Mouse (Mus musculus): Measurements from ENCODE around the gene Cnot4. TPM values are rescaled to one million over a fixed set of nuclear protein-coding genes. Genes with fewer than 3 reads are reported as not detected.

Cnot4 gene
- polyA plus RNA-seq, 1 experiment from 2014 or later = 29.9 TPM

- Histone ChIP-seq H3K27me3 (no peaks in the 10 kb centered on the region), H3K36me3 (no peaks in the 10 kb centered on the region), H3K4me1 (peaks cover 12% of the 10 kb centered on the region), H3K4me3 (no peak overlapping the region), H3K4me2 (peak overlapping the region; percentile 78; the same call in 1 of the 2 replicates), H3K9me3 (no peaks in the 10 kb centered on the region), H3K27ac (no peak overlapping the region), H3K9ac (no peak overlapping the region)
- WGBS = 45% methylated on average over 2 of the region's 2 CpGs
- no peak for ATAC-seq (ENCODE audit: insufficient number of reproducible peaks, low FRiP score, low TSS enrichment, low read depth)
Measured at GRCm38 (mm10) chr6:35134844-35135243, 1.3 kb upstream of the Cnot4 start.

DNA sequence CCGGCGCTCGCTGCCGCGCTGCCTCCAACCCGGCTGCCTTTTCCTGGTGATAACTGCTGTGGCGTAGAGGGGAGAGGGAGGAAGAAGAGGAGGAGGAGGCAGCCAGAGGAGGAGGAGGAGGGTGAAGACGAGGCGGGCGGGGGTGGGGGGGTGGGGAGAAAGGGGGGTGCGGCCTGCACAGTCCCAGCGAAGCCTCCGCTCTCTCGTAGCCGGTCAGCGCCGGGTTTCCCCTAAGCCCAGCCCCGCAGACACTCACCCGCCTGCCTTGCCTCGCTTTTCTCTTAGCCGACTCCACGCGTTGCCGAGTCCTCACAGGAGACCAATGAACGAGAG, 312 bp downstream of the Cnot4 start:
- ATAC-seq (ENCODE audit: insufficient number of reproducible peaks, low FRiP score, low TSS enrichment, low read depth) = peak; percentile 89
- H3K4me2 ChIP-seq = peak overlapping the region; percentile 93
- H3K27me3 ChIP-seq = no peaks in the 10 kb centered on the region
- WGBS = under 1% methylated on average over 22 of the region's 25 CpGs
- H3K4me1 ChIP-seq = peaks cover 12% of the 10 kb centered on the region
- H3K9ac ChIP-seq = peak overlapping the region; percentile 77
- no peaks in the 10 kb centered on the region for H3K36me3 ChIP-seq
- H3K9me3 ChIP-seq = no peaks in the 10 kb centered on the region
- peak overlapping the region; percentile 94 for H3K27ac ChIP-seq
- peak overlapping the region; percentile 74 for H3K4me3 ChIP-seq

DNA sequence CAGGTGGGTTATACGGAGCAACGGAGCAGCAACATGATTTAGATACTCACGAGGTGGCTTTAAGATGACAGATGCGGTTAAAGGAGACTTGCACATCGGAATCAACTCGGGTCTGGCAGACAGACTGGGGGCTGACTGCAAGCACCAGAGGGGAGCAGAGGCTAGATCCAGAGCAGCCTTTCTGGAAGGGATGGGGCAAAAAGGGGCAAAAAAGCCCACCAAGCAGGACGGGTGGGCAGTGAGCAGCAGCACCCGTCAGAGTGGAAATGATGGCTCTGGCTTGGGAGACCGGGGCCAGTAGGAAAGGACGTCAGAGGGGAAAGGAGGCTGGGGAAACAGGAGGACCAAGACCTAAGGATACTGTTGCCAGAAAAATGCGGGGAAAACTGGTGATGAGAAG, 718 bp downstream of the Cnot4 start:
- Histone ChIP-seq H3K9ac (peak overlapping the region; percentile 77), H3K4me3 (peak overlapping the region; percentile 74), H3K4me2 (peak overlapping the region; percentile 93), H3K27ac (peak overlapping the region; percentile 94), H3K4me1 (peaks cover 12% of the 10 kb centered on the region), H3K27me3 (no peaks in the 10 kb centered on the region), H3K9me3 (no peaks in the 10 kb centered on the region), H3K36me3 (no peaks in the 10 kb centered on the region)
- 1% methylated on average over 11 of the region's 11 CpGs for WGBS
- no peak for ATAC-seq (ENCODE audit: insufficient number of reproducible peaks, low FRiP score, low TSS enrichment, low read depth)

GRCm38 (mm10) chr6:35122488-35122887, 11.0 kb downstream of the Cnot4 start:
- Histone ChIP-seq H3K4me1 (no peaks in the 10 kb centered on the region), H3K36me3 (peaks cover 7% of the 10 kb centered on the region; the same call in 1 of the 2 replicates), H3K27ac (no peak overlapping the region), H3K27me3 (no peaks in the 10 kb centered on the region), H3K4me3 (no peak overlapping the region), H3K9ac (no peak overlapping the region), H3K4me2 (no peak overlapping the region), H3K9me3 (no peaks in the 10 kb centered on the region)
- ATAC-seq (ENCODE audit: insufficient number of reproducible peaks, low FRiP score, low TSS enrichment, low read depth) = no peak
- 90% methylated on average over 2 of the region's 2 CpGs for WGBS

DNA sequence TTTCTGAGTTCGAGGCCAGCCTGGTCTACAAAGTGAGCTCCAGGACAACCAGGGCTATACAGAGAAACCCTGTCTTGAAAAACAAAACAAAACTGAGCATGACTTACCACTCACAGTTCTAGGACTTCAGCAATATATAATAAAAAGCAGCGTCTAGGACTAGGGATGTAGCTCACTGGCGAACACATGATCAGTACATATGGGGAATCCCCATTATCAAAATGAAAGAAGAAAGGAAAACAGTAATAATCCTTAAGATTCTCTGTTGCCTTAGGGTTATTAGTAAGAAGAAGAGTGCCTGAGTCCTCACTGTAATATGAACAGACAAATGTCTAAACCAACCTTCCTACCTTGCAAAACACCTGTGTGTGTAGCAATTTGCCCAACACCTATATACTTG, 11.6 kb downstream of the Cnot4 start:
- H3K9me3 ChIP-seq = no peaks in the 10 kb centered on the region
- H3K9ac ChIP-seq = no peak overlapping the region
- H3K4me2 ChIP-seq = no peak overlapping the region
- H3K4me3 ChIP-seq = no peak overlapping the region
- no peaks in the 10 kb centered on the region for H3K4me1 ChIP-seq
- H3K27me3 ChIP-seq = no peaks in the 10 kb centered on the region
- peaks cover 7% of the 10 kb centered on the region; the same call in 1 of the 2 replicates for H3K36me3 ChIP-seq
- H3K27ac ChIP-seq = no peak overlapping the region
- 91% methylated on average over 3 of the region's 3 CpGs for WGBS
- ATAC-seq (ENCODE audit: insufficient number of reproducible peaks, low FRiP score, low TSS enrichment, low read depth) = no peak

DNA sequence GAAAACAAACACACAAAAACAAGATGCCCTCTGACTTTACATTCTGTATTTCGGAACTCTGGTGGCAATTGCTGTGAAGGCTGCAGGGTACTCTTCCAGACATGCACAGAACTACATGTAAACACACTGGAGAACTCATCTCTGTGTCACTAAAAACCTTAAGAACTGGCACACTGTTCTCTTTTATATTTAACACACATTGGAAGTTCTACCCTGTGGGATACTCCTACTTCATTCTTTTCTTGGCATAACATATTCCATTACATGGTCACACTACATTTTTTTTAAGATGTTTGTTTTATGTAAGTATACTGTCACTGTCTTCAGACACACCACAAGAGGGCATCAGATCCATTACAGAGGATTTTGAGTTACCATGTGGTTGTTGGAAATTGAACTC, 31.1 kb downstream of the Cnot4 start:
- Histone ChIP-seq H3K27me3 (no peaks in the 10 kb centered on the region), H3K9ac (no peak overlapping the region), H3K36me3 (0 out of 2 replicates have a peak, but pooled peaks cover 3% of the 10 kb centered on the region), H3K27ac (no peak overlapping the region), H3K4me1 (no peaks in the 10 kb centered on the region), H3K4me2 (no peak overlapping the region), H3K4me3 (no peak overlapping the region), H3K9me3 (no peaks in the 10 kb centered on the region)
- WGBS = 93% methylated on average over 1 of the region's 1 CpGs
- ATAC-seq (ENCODE audit: insufficient number of reproducible peaks, low FRiP score, low TSS enrichment, low read depth) = no peak

- Histone ChIP-seq H3K9ac (no peak overlapping the region), H3K27me3 (no peaks in the 10 kb centered on the region), H3K4me3 (no peak overlapping the region), H3K4me1 (no peaks in the 10 kb centered on the region), H3K4me2 (no peak overlapping the region), H3K27ac (no peak overlapping the region), H3K36me3 (peaks cover 8% of the 10 kb centered on the region; the same call in 1 of the 2 replicates), H3K9me3 (no peaks in the 10 kb centered on the region)
- ATAC-seq (ENCODE audit: insufficient number of reproducible peaks, low FRiP score, low TSS enrichment, low read depth) = no peak
- 99% methylated on average over 3 of the region's 3 CpGs for WGBS
Measured at GRCm38 (mm10) chr6:35084927-35085326, 48.6 kb downstream of the Cnot4 start.

DNA sequence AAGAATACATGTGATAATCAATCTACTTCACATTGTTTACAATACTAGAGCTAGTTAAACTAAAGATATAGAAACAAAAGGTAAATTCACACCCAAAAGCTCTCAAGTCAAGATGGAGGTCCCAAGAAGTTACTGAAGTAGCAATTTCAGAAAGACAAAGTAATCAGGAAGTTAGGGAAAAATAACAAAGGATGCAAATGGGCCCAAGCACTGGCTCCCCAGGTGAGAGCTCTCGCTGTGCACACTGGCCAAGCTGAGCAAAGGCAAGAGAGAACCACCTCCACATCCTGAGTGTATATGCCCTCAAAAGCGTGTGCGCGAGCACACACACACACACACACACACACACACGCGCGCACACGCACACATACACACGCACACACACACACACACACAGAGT, 58.4 kb downstream of the Cnot4 start:
- H3K4me3 ChIP-seq = no peak overlapping the region

GRCm38 (mm10) chr6:35071261-35071660, 62.3 kb downstream of the Cnot4 start:
- H3K9ac ChIP-seq = no peak overlapping the region
- H3K27me3 ChIP-seq = no peaks in the 10 kb centered on the region
- peaks cover 27% of the 10 kb centered on the region for H3K36me3 ChIP-seq
- no peaks in the 10 kb centered on the region for H3K9me3 ChIP-seq
- no peak overlapping the region for H3K27ac ChIP-seq
- 57% methylated on average over 3 of the region's 3 CpGs for WGBS
- no peak overlapping the region for H3K4me3 ChIP-seq
- ATAC-seq (ENCODE audit: insufficient number of reproducible peaks, low FRiP score, low TSS enrichment, low read depth) = no peak
- no peak overlapping the region for H3K4me2 ChIP-seq
- no peaks in the 10 kb centered on the region for H3K4me1 ChIP-seq

More for the DNA sequence above, 58.4 kb downstream of the Cnot4 start:
- H3K4me1 ChIP-seq = no peaks in the 10 kb centered on the region
- H3K27me3 ChIP-seq = no peaks in the 10 kb centered on the region
- H3K36me3 ChIP-seq = peaks cover 29% of the 10 kb centered on the region
- no peak for ATAC-seq (ENCODE audit: insufficient number of reproducible peaks, low FRiP score, low TSS enrichment, low read depth)
- 93% methylated on average over 9 of the region's 9 CpGs for WGBS
- H3K9ac ChIP-seq = no peak overlapping the region
- H3K4me2 ChIP-seq = no peak overlapping the region
- H3K27ac ChIP-seq = no peak overlapping the region
- no peaks in the 10 kb centered on the region for H3K9me3 ChIP-seq

DNA sequence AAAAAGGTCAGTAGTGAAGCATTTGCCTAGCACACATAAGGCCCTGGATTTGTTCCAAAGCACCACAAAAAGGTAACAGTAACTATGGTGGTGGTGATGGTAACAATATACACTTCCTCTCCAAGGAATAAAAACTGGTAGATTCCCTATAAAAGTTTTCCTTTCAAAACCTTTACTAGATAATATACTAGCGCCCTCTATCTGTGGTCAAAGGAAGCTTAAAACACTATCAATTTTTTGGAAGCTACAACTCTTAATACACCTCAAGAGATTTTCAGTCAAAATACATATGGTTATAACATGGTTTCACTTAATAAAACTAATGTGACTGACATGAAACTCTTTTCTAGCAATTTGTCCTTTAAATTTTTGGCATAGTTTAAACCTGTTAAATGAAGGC, 71.1 kb downstream of the Cnot4 start:
- H3K36me3 ChIP-seq = peaks cover 19% of the 10 kb centered on the region
- H3K9ac ChIP-seq = no peak overlapping the region
- H3K4me3 ChIP-seq = no peak overlapping the region
- ATAC-seq (ENCODE audit: insufficient number of reproducible peaks, low FRiP score, low TSS enrichment, low read depth) = no peak
- no peaks in the 10 kb centered on the region for H3K9me3 ChIP-seq
- H3K27ac ChIP-seq = no peak overlapping the region
- no peak overlapping the region for H3K4me2 ChIP-seq
- 23% methylated on average over 1 of the region's 1 CpGs for WGBS
- H3K27me3 ChIP-seq = no peaks in the 10 kb centered on the region
- H3K4me1 ChIP-seq = no peaks in the 10 kb centered on the region

DNA sequence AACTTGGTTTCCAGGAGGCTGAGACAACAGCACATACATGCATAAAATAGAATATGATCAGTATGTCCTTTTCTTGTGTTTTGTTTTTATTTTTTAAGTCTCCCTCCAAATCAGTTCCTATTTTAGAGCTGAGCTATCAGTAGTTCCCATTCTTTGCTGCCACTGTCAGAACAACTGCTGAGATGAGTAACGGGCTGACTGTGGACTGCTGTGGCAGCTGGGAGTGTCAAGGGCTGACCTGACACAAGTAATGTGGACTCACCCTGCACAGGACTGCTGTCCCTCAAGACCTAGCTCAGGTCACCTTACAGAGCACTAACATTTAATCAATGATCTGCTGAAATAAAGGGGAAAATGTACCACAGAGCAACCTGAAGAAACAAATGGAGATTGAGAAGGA, 90.4 kb downstream of the Cnot4 start:
- 79% methylated on average over 1 of the region's 1 CpGs for WGBS

DNA sequence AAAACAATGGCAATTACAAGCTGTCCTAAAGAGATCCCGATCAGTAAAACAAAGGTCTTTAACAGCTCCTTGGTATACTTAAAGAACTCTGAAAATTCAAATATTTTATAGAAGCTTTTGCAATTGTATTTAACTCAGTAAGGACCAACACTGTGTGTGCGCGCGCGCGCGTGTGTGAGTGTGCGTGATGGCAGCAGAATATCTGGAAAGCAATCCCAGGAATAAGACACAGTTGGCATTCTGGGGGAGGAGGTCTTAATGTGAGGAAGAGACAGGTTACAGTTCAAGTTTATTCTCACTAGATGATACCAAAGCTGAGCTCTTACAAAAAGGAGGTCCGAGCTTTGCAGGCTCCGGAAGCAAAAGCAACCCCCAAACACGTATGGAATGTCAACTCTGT, 100.2 kb downstream of the Cnot4 start:
- 92% methylated on average over 11 of the region's 11 CpGs for WGBS
- Histone ChIP-seq H3K36me3 (peaks cover 7% of the 10 kb centered on the region; the same call in 1 of the 2 replicates), H3K4me3 (no peak overlapping the region), H3K4me2 (no peak overlapping the region), H3K27me3 (no peaks in the 10 kb centered on the region), H3K9me3 (no peaks in the 10 kb centered on the region), H3K27ac (no peak overlapping the region), H3K9ac (no peak overlapping the region), H3K4me1 (no peaks in the 10 kb centered on the region)
- no peak for ATAC-seq (ENCODE audit: insufficient number of reproducible peaks, low FRiP score, low TSS enrichment, low read depth)

More for the DNA sequence above, 90.4 kb downstream of the Cnot4 start:
- Histone ChIP-seq H3K4me3 (no peak overlapping the region), H3K4me1 (no peaks in the 10 kb centered on the region), H3K27me3 (no peaks in the 10 kb centered on the region), H3K9ac (no peak overlapping the region), H3K4me2 (no peak overlapping the region), H3K9me3 (no peaks in the 10 kb centered on the region), H3K36me3 (no peaks in the 10 kb centered on the region), H3K27ac (no peak overlapping the region)
- no peak for ATAC-seq (ENCODE audit: insufficient number of reproducible peaks, low FRiP score, low TSS enrichment, low read depth)

DNA sequence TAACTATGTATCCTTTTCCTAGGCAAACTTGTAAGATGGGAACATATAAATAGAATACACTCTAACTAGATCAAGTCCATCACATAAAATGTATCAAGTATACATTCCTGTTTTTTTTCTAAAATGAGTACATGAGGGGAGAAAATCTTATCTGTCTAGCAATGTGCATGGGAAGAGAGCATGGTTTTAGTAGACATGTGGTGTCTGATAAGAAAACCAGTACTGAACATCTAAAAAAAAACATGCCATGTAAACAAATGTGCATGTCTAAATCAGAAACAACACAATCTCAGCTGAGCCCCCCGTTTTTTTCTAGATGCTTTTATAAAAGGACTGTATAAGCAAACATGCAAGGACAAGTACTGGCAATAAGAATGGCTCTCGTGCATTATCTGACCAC, 100.8 kb downstream of the Cnot4 start:
- Histone ChIP-seq H3K4me3 (no peak overlapping the region), H3K27ac (no peak overlapping the region), H3K9ac (no peak overlapping the region), H3K4me2 (no peak overlapping the region), H3K36me3 (peaks cover 7% of the 10 kb centered on the region; the same call in 1 of the 2 replicates), H3K4me1 (no peaks in the 10 kb centered on the region), H3K27me3 (no peaks in the 10 kb centered on the region), H3K9me3 (no peaks in the 10 kb centered on the region)
- WGBS = 74% methylated on average over 2 of the region's 2 CpGs
- ATAC-seq (ENCODE audit: insufficient number of reproducible peaks, low FRiP score, low TSS enrichment, low read depth) = no peak
